Mouse (Mus musculus) midbrain, embryonic 12.5 days (tissue): ENCODE data around the gene Tap2. TPM values are rescaled to one million over a fixed set of nuclear protein-coding genes. Genes with fewer than 3 reads are reported as not detected.

Source experiments
- ATAC-seq: fragments of 200-750 bp; cut with Nextera tagmentation; 2 replicates; pipeline ENCODE4 v1.8.0; 2017; ENCODE audit warnings: low read depth, moderate TSS enrichment, moderate library complexity; ENCODE audit not compliant: low FRiP score
- H3K27ac ChIP-seq: fragments of 300-500 bp; sonication (generic); replicated peaks from 2 replicates; pipeline ENCODE4 v1.5.1; 2016; ENCODE audit warnings: mild to moderate bottlenecking
- H3K27me3 ChIP-seq: fragments of 300-500 bp; sonication (generic); 2 replicates; pipeline ENCODE4 v1.6.1; 2016; ENCODE audit warnings: mild to moderate bottlenecking
- H3K36me3 ChIP-seq: fragments of 300-500 bp; sonication (generic); 2 replicates; pipeline ENCODE4 v1.6.1; 2016
- H3K4me1 ChIP-seq: fragments of 300-500 bp; sonication (generic); 2 replicates; pipeline ENCODE4 v1.6.1; 2016
- H3K4me2 ChIP-seq: fragments of 300-500 bp; sonication (generic); replicated peaks from 2 replicates; pipeline ENCODE4 v1.6.1; 2016; ENCODE audit warnings: mild to moderate bottlenecking, moderate library complexity
- H3K4me3 ChIP-seq: fragments of 300-500 bp; sonication (generic); 2 replicates; pipeline ENCODE4 v1.5.1; 2016; ENCODE audit warnings: mild to moderate bottlenecking
- H3K9ac ChIP-seq: fragments of 300-500 bp; sonication (generic); replicated peaks from 2 replicates; pipeline ENCODE4 v1.6.1; 2016; ENCODE audit warnings: mild to moderate bottlenecking, moderate library complexity
- H3K9me3 ChIP-seq: fragments of 300-500 bp; sonication (generic); 2 replicates; pipeline ENCODE4 v1.6.1; 2016; ENCODE audit warnings: mild to moderate bottlenecking
- WGBS: fragments of 180-500 bp; shearing (Covaris S2); methylation state at CpG from one replicate; pipeline ENCODE4 v1.1.7; 2016; 5-methylcytosine and 5-hydroxymethylcytosine counted together
- polyA plus RNA-seq: library from polyadenylated mRNA; unstranded; fragments of >200 nt; fragmentation: Nextera tagmentation; extraction: Ambion mirVana; gene quantifications from 2 replicates; pipeline ENCODE4 v1.2.1, GENCODE M21; 2016

The Tap2 gene
- 0.79 and 0.82 TPM in 2 replicates for polyA plus RNA-seq

GRCm38 (mm10) chr17:34203444-34203843 lies at the start of gene Tap2:
Gene Tap2 (plus strand): TSS chr17:34203527.
- H3K4me3 ChIP-seq = peak within 1 kb of the TSS; percentile 56
- peak within 1 kb of the TSS; percentile 86 for H3K4me2 ChIP-seq
- H3K9ac ChIP-seq = peak within 1 kb of the TSS; percentile 61
- peaks cover 83% of the 10 kb centered on the region for H3K27me3 ChIP-seq
- H3K27ac ChIP-seq = no peak within 1 kb of the TSS
- no peak for ATAC-seq
- H3K9me3 ChIP-seq = no peaks in the 10 kb centered on the region
- WGBS = 62% methylated on average over 5 of the region's 5 CpGs
- H3K4me1 ChIP-seq = peaks cover 10% of the 10 kb centered on the region
- H3K36me3 ChIP-seq = no peaks in the 10 kb centered on the region

GRCm38 (mm10) chr17:34155534-34155933 lies 47.8 kb upstream of the Tap2 start:
- Histone ChIP-seq H3K9ac (no peak overlapping the region), H3K27me3 (0 out of 2 replicates have a peak, but pooled peaks cover 6% of the 10 kb centered on the region), H3K4me2 (no peak overlapping the region), H3K4me3 (no peak overlapping the region), H3K27ac (no peak overlapping the region), H3K4me1 (no peaks in the 10 kb centered on the region), H3K9me3 (no peaks in the 10 kb centered on the region), H3K36me3 (no peaks in the 10 kb centered on the region)
- 63% methylated on average over 5 of the region's 5 CpGs for WGBS
- no peak for ATAC-seq

GRCm38 (mm10) chr17:34164202-34164895 lies 39.0 kb upstream of the Tap2 start:
- 40% methylated on average over 9 of the region's 9 CpGs for WGBS
- Histone ChIP-seq H3K36me3 (no peaks in the 10 kb centered on the region), H3K9me3 (0 out of 2 replicates have a peak, but pooled peaks cover 4% of the 10 kb centered on the region), H3K4me1 (no peaks in the 10 kb centered on the region), H3K4me3 (no peak overlapping the region), H3K27ac (no peak overlapping the region), H3K4me2 (no peak overlapping the region), H3K9ac (no peak overlapping the region), H3K27me3 (peaks cover 13% of the 10 kb centered on the region; the same call in 1 of the 2 replicates)
- no peak for ATAC-seq

- H3K4me2 ChIP-seq = no peak overlapping the region
- no peak overlapping the region for H3K4me3 ChIP-seq
- WGBS = 86% methylated on average over 6 of the region's 6 CpGs
- no peak for ATAC-seq
- no peaks in the 10 kb centered on the region for H3K36me3 ChIP-seq
- peaks cover 13% of the 10 kb centered on the region; the same call in 1 of the 2 replicates for H3K27me3 ChIP-seq
- H3K9me3 ChIP-seq = 0 out of 2 replicates have a peak, but pooled peaks cover 4% of the 10 kb centered on the region
- no peak overlapping the region for H3K9ac ChIP-seq
- no peaks in the 10 kb centered on the region for H3K4me1 ChIP-seq
- no peak overlapping the region for H3K27ac ChIP-seq
These were observed 38.1 kb upstream of the Tap2 start for GRCm38 (mm10) chr17:34165033-34165730.

- Histone ChIP-seq H3K9ac (no peak overlapping the region), H3K36me3 (no peaks in the 10 kb centered on the region), H3K4me3 (no peak overlapping the region), H3K4me1 (no peaks in the 10 kb centered on the region), H3K27ac (no peak overlapping the region), H3K9me3 (peaks cover 11% of the 10 kb centered on the region; the same call in 1 of the 2 replicates), H3K4me2 (no peak overlapping the region), H3K27me3 (peaks cover 14% of the 10 kb centered on the region; the same call in 1 of the 2 replicates)
- no peak for ATAC-seq
- WGBS = 11% methylated on average over 2 of the region's 2 CpGs
These were observed 34.0 kb upstream of the Tap2 start for GRCm38 (mm10) chr17:34169279-34169678.

GRCm38 (mm10) chr17:34170487-34170876 lies 32.8 kb upstream of the Tap2 start:
- WGBS = 23% methylated on average over 4 of the region's 4 CpGs
- Histone ChIP-seq H3K4me2 (no peak overlapping the region), H3K27ac (no peak overlapping the region), H3K4me3 (no peak overlapping the region), H3K36me3 (no peaks in the 10 kb centered on the region), H3K27me3 (peaks cover 20% of the 10 kb centered on the region; the same call in 1 of the 2 replicates), H3K4me1 (no peaks in the 10 kb centered on the region), H3K9ac (no peak overlapping the region), H3K9me3 (peaks cover 10% of the 10 kb centered on the region; the same call in 1 of the 2 replicates)
- ATAC-seq = no peak

- H3K36me3 ChIP-seq = no peaks in the 10 kb centered on the region
- no peak overlapping the region for H3K4me2 ChIP-seq
- H3K27ac ChIP-seq = no peak overlapping the region
- peaks cover 20% of the 10 kb centered on the region; the same call in 1 of the 2 replicates for H3K27me3 ChIP-seq
- H3K9ac ChIP-seq = no peak overlapping the region
- no peaks in the 10 kb centered on the region for H3K4me1 ChIP-seq
- no peak for ATAC-seq
- H3K9me3 ChIP-seq = peaks cover 8% of the 10 kb centered on the region; the same call in 1 of the 2 replicates
- 46% methylated on average over 13 of the region's 13 CpGs for WGBS
- H3K4me3 ChIP-seq = no peak overlapping the region
These were observed 32.3 kb upstream of the Tap2 start for GRCm38 (mm10) chr17:34170877-34171498.

GRCm38 (mm10) chr17:34172528-34172927 lies 30.8 kb upstream of the Tap2 start:
- peaks cover 12% of the 10 kb centered on the region; the same call in 1 of the 2 replicates for H3K9me3 ChIP-seq
- H3K4me1 ChIP-seq = no peaks in the 10 kb centered on the region
- H3K4me3 ChIP-seq = no peak overlapping the region
- H3K36me3 ChIP-seq = no peaks in the 10 kb centered on the region
- no peak overlapping the region for H3K27ac ChIP-seq
- peaks cover 20% of the 10 kb centered on the region; the same call in 1 of the 2 replicates for H3K27me3 ChIP-seq
- no peak overlapping the region for H3K9ac ChIP-seq
- 93% methylated on average over 5 of the region's 5 CpGs for WGBS
- no peak for ATAC-seq
- H3K4me2 ChIP-seq = no peak overlapping the region

GRCm38 (mm10) chr17:34174075-34174474 lies 29.3 kb upstream of the Tap2 start:
- Histone ChIP-seq H3K4me2 (no peak overlapping the region), H3K27ac (no peak overlapping the region), H3K9me3 (peaks cover 14% of the 10 kb centered on the region; the same call in 1 of the 2 replicates), H3K27me3 (peaks cover 14% of the 10 kb centered on the region; the same call in 1 of the 2 replicates), H3K36me3 (no peaks in the 10 kb centered on the region), H3K9ac (no peak overlapping the region), H3K4me1 (no peaks in the 10 kb centered on the region), H3K4me3 (no peak overlapping the region)
- WGBS = 73% methylated on average over 1 of the region's 1 CpGs
- no peak for ATAC-seq

GRCm38 (mm10) chr17:34177179-34177578 lies 26.1 kb upstream of the Tap2 start:
- no peaks in the 10 kb centered on the region for H3K36me3 ChIP-seq
- no peaks in the 10 kb centered on the region for H3K4me1 ChIP-seq
- no peak overlapping the region for H3K4me3 ChIP-seq
- H3K9ac ChIP-seq = no peak overlapping the region
- ATAC-seq = no peak
- H3K9me3 ChIP-seq = peaks cover 13% of the 10 kb centered on the region; the same call in 1 of the 2 replicates
- 64% methylated on average over 4 of the region's 4 CpGs for WGBS
- H3K27me3 ChIP-seq = peaks cover 13% of the 10 kb centered on the region; the same call in 1 of the 2 replicates
- H3K4me2 ChIP-seq = no peak overlapping the region
- H3K27ac ChIP-seq = no peak overlapping the region

GRCm38 (mm10) chr17:34179019-34179418 lies 24.3 kb upstream of the Tap2 start:
- Histone ChIP-seq H3K9ac (no peak overlapping the region), H3K27ac (no peak overlapping the region), H3K4me2 (no peak overlapping the region), H3K36me3 (no peaks in the 10 kb centered on the region), H3K4me1 (no peaks in the 10 kb centered on the region), H3K4me3 (no peak overlapping the region), H3K27me3 (peaks cover 20% of the 10 kb centered on the region), H3K9me3 (0 out of 2 replicates have a peak, but pooled peaks cover 7% of the 10 kb centered on the region)
- WGBS = 76% methylated on average over 6 of the region's 6 CpGs
- ATAC-seq = no peak
